Mouse (Mus musculus): ENCODE results near the gene Zbtb7a.

DNA sequence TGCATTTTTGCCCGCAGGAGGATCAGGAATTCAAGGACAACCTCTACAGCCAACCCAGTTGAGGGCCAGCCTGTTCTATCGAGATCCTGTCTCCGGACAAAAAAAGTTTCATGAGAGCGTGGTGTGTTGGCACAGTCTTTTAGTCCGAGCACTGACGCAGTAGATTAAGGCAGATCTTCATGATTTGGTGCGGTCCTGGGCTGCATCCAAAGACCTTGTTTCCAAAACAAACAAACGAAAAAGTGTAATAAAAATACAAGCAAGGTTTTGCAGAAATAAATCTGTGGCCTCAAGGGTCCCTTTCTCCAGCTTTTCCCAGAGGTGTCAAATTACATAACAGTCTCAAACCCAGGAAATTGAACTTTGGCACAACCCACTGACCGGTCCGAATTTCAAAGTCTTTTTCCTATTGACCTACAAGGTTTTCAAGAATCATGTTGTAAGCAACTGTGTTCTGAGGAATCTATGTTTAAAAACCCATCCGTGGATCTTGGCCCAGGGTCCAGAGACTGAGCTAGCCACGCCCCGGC lies 41.0 kb downstream of the Zbtb7a start:
- TF ChIP-seq CTCF (IDR thresholded peaks at IDR 0.05; ENCODE audit: low read depth): no peak
- TF ChIP-seq EP300 (IDR thresholded peaks at IDR 0.05; ENCODE audit: low read depth): no peak

Measured in heart, postnatal 0 days (tissue).